Mouse (Mus musculus) cerebellum, adult 11-12 months (tissue): ENCODE data around the gene Fam57a.

ENCODE experiments used
- DNase-seq: peaks from one replicate; pipeline ENCODE4 v3.0.0; 2022

Gene Fam57a

GRCm38 (mm10) chr11:76247239-76247638 is 67.8 kb downstream of the Fam57a start:
- DNase-seq, result no peak

GRCm38 (mm10) chr11:76252036-76252435 is 72.6 kb downstream of the Fam57a start:
- DNase-seq, result peak; percentile 78

- peak; percentile 82 for DNase-seq
These were observed 73.9 kb downstream of the Fam57a start for GRCm38 (mm10) chr11:76253145-76253917.

GRCm38 (mm10) chr11:76253918-76254264 is 74.4 kb downstream of the Fam57a start:
- peak; percentile 39 for DNase-seq

- peak; percentile 92 for DNase-seq
These were observed 76.0 kb downstream of the Fam57a start for GRCm38 (mm10) chr11:76255431-76256001.

- peak; percentile 36 for DNase-seq
These were observed 76.7 kb downstream of the Fam57a start for GRCm38 (mm10) chr11:76256129-76256528.

- no peak for DNase-seq
These were observed 77.9 kb downstream of the Fam57a start for GRCm38 (mm10) chr11:76257386-76257785.

- peak; percentile 25 for DNase-seq
These were observed 79.0 kb downstream of the Fam57a start for GRCm38 (mm10) chr11:76258511-76258910.

- peak; percentile 59 for DNase-seq
These were observed 81.0 kb downstream of the Fam57a start for GRCm38 (mm10) chr11:76260208-76261050.

GRCm38 (mm10) chr11:76261224-76261623 is 81.8 kb downstream of the Fam57a start:
- no peak for DNase-seq

- DNase-seq, result peak; percentile 44
These were observed 83.3 kb downstream of the Fam57a start for GRCm38 (mm10) chr11:76262611-76263351.
